Mouse (Mus musculus): ENCODE results near the gene Arpp21. TPM values are rescaled to one million over a fixed set of nuclear protein-coding genes. Genes with fewer than 3 reads are reported as not detected.

The Arpp21 gene
- polyA plus RNA-seq, 1 experiment: not detected

DNA sequence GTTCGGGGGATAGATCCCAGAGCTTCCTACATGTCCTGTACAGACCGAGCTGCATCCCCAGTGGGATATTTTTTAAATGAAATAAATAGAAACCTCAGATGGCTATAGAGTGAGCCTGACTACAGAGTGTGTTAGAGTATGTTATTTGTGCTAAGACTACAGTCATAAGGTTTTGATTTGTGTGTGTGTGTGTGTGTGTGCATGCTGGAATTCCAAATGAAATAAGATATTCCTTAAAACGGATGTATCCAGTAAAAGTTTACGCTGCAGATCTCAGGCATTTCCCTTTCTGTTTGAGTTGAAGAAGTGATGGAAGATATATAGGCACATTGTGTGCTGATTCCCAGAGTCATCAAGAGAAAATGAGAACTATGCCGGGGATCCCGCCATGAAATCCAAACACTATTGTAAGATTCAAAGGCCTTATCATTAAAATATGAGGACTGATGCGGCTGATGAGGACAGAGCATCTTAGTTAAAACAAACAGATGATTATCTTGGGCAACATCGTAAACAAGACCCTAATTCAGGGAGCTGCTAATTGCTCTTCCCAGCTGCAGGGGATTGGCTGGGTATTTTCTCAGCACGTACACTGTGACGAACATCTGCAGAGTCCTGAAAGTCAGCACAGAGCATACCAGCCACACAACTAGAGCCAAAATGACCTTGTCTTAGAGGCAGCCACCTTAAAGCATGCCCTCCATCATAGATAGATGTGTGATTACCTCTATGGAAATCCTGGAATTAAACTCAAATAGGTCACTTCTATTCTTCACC is 20.5 kb downstream of the Arpp21 start:
- Histone ChIP-seq H3K27ac (replicated peaks; ENCODE audit: low read depth, low read length) (no peak overlapping the region), H3K4me1 (ENCODE audit: control insufficient read depth, insufficient read depth, insufficient read length, low read length) (no peaks in the 10 kb centered on the region), H3K4me3 (ENCODE audit: insufficient read depth, low read depth, low read length) (no peak overlapping the region)

GRCm38 (mm10) chr9:112213411-112214255 is 22.1 kb downstream of the Arpp21 start:
- H3K27ac ChIP-seq (replicated peaks; ENCODE audit: low read depth, low read length): no peak overlapping the region
- H3K4me3 ChIP-seq (ENCODE audit: insufficient read depth, low read depth, low read length): no peak overlapping the region
- no peaks in the 10 kb centered on the region for H3K4me1 ChIP-seq (ENCODE audit: control insufficient read depth, insufficient read depth, insufficient read length, low read length)

DNA sequence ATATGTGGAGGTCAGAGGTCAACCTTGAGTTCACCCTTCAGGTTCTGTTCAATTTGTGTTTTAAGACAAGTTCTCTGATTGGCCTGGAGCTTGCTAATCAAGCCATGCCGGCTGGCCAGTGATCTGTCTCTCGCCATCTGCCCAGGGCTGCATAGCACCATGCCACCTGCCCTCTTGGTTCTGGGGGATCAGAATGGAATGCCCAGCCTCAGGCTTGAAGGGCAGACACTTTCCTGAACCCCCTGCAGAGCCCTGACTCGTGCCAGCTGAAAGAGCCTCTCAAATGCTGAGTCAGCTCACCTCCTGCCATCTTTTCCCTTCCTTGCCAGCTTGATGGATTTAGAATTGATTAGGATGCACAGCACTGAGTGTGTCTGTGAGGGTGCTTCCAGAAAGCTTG is 25.9 kb downstream of the Arpp21 start:
- H3K27ac ChIP-seq (replicated peaks; ENCODE audit: low read depth, low read length): no peak overlapping the region
- no peak overlapping the region for H3K4me3 ChIP-seq (ENCODE audit: insufficient read depth, low read depth, low read length)
- H3K4me1 ChIP-seq (ENCODE audit: control insufficient read depth, insufficient read depth, insufficient read length, low read length): no peaks in the 10 kb centered on the region

GRCm38 (mm10) chr9:112207767-112208166 is 28.0 kb downstream of the Arpp21 start:
- H3K4me1 ChIP-seq (ENCODE audit: control insufficient read depth, insufficient read depth, insufficient read length, low read length): no peaks in the 10 kb centered on the region
- H3K27ac ChIP-seq (replicated peaks; ENCODE audit: low read depth, low read length): no peak overlapping the region

GRCm38 (mm10) chr9:112198296-112198695 is 37.4 kb downstream of the Arpp21 start:
- Histone ChIP-seq H3K4me1 (ENCODE audit: control insufficient read depth, insufficient read depth, insufficient read length, low read length) (no peaks in the 10 kb centered on the region), H3K27ac (replicated peaks; ENCODE audit: low read depth, low read length) (no peak overlapping the region), H3K4me3 (ENCODE audit: insufficient read depth, low read depth, low read length) (no peak overlapping the region)

More at GRCm38 (mm10) chr9:112207767-112208166, 28.0 kb downstream of the Arpp21 start:
- H3K4me3 ChIP-seq (ENCODE audit: insufficient read depth, low read depth, low read length): no peak overlapping the region

DNA sequence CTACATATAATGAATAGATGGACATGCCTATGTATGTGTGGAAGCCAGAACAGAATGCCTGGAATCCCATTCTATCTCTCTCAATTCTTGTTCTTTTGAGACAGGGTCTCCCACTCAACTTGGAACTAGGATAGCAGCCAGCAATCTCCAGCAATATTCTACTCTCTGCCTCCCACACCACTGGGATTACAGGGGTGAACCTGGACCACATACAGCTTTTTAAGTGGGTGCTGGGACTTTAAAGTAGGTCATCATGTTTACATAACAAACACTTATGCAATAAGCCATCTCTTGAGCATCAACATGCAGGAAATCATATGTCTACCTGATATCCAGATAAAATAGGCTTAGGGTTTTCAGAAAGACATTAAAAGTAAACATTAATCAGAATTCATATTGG is 41.7 kb downstream of the Arpp21 start:
- Histone ChIP-seq H3K4me1 (ENCODE audit: control insufficient read depth, insufficient read depth, insufficient read length, low read length) (no peaks in the 10 kb centered on the region), H3K4me3 (ENCODE audit: insufficient read depth, low read depth, low read length) (no peak overlapping the region), H3K27ac (replicated peaks; ENCODE audit: low read depth, low read length) (no peak overlapping the region)

DNA sequence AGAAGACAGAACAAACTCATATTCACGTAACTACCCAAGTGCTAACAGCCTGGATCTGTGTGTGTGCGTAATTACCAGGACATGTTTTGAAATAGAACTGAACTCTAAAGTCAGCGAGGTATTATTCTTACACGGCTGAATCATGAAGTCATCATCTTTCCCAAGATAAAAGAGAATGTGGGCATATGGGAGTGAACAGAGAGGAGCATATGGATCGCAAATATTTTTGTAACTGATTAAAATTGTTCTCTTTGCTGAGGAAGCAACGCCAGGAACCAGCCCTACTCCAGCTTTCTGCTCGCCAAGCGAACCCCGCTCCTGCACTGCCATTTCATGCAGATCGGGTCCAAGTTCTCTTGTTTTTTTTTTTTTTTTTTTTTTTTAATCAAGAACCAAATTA is 46.3 kb downstream of the Arpp21 start:
- Histone ChIP-seq H3K4me1 (ENCODE audit: control insufficient read depth, insufficient read depth, insufficient read length, low read length) (no peaks in the 10 kb centered on the region), H3K4me3 (ENCODE audit: insufficient read depth, low read depth, low read length) (no peak overlapping the region), H3K27ac (replicated peaks; ENCODE audit: low read depth, low read length) (no peak overlapping the region)

- no peaks in the 10 kb centered on the region for H3K4me1 ChIP-seq (ENCODE audit: control insufficient read depth, insufficient read depth, insufficient read length, low read length)
- no peak overlapping the region for H3K27ac ChIP-seq (replicated peaks; ENCODE audit: low read depth, low read length)
- no peak overlapping the region for H3K4me3 ChIP-seq (ENCODE audit: insufficient read depth, low read depth, low read length)
Measured at GRCm38 (mm10) chr9:112188358-112188893, 47.3 kb downstream of the Arpp21 start.

- Histone ChIP-seq H3K4me1 (ENCODE audit: control insufficient read depth, insufficient read depth, insufficient read length, low read length) (no peaks in the 10 kb centered on the region), H3K4me3 (ENCODE audit: insufficient read depth, low read depth, low read length) (no peak overlapping the region), H3K27ac (replicated peaks; ENCODE audit: low read depth, low read length) (no peak overlapping the region)
Measured at GRCm38 (mm10) chr9:112187667-112188066, 48.1 kb downstream of the Arpp21 start.

- Histone ChIP-seq H3K4me1 (ENCODE audit: control insufficient read depth, insufficient read depth, insufficient read length, low read length) (no peaks in the 10 kb centered on the region), H3K27ac (replicated peaks; ENCODE audit: low read depth, low read length) (no peak overlapping the region), H3K4me3 (ENCODE audit: insufficient read depth, low read depth, low read length) (no peak overlapping the region)
Measured at GRCm38 (mm10) chr9:112186336-112187305, 49.1 kb downstream of the Arpp21 start.

DNA sequence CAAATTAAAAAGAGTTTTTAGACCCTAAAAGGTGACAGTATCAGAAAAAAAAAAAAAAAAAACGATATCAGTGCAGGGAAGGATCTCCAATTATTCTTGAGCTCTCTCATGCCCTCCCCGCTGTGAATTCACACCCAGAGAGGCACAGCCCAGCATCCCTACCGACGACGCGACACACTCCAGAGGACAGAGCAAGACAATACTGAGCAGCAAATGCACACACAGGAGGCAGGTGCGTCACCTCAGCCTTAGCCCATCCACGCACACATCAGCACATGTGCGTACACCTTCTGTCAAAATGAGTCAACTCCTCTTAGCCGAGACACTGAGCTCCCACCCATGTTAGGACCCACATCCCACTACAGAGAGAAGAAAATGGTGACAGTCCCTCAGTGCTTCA is 50.0 kb downstream of the Arpp21 start:
- no peaks in the 10 kb centered on the region for H3K4me1 ChIP-seq (ENCODE audit: control insufficient read depth, insufficient read depth, insufficient read length, low read length)
- H3K27ac ChIP-seq (replicated peaks; ENCODE audit: low read depth, low read length): no peak overlapping the region
- no peak overlapping the region for H3K4me3 ChIP-seq (ENCODE audit: insufficient read depth, low read depth, low read length)

DNA sequence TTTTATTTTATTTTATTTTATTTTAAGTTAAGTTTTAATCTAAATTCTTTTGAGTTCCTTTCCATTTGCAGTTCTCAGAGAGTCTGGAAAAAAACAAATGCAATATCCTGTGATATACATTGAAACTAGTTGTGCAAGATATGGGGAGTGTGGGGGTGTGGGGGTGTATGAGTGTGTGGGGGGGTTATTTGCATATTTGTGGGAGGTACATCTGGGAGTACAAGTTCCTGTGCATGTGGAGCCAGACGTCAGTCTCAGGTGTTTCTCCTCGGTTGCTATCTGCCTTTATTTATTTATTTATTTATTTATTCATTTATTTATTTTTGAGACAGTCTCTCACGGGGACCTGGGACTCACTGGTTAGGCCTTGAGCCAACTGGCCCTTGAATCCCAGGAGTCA is 53.0 kb downstream of the Arpp21 start:
- Histone ChIP-seq H3K4me1 (ENCODE audit: control insufficient read depth, insufficient read depth, insufficient read length, low read length) (no peaks in the 10 kb centered on the region), H3K27ac (replicated peaks; ENCODE audit: low read depth, low read length) (no peak overlapping the region), H3K4me3 (ENCODE audit: insufficient read depth, low read depth, low read length) (no peak overlapping the region)

- Histone ChIP-seq H3K4me3 (ENCODE audit: insufficient read depth, low read depth, low read length) (no peak overlapping the region), H3K27ac (replicated peaks; ENCODE audit: low read depth, low read length) (no peak overlapping the region), H3K4me1 (ENCODE audit: control insufficient read depth, insufficient read depth, insufficient read length, low read length) (no peaks in the 10 kb centered on the region)
Measured at GRCm38 (mm10) chr9:112180006-112180405, 55.7 kb downstream of the Arpp21 start.

DNA sequence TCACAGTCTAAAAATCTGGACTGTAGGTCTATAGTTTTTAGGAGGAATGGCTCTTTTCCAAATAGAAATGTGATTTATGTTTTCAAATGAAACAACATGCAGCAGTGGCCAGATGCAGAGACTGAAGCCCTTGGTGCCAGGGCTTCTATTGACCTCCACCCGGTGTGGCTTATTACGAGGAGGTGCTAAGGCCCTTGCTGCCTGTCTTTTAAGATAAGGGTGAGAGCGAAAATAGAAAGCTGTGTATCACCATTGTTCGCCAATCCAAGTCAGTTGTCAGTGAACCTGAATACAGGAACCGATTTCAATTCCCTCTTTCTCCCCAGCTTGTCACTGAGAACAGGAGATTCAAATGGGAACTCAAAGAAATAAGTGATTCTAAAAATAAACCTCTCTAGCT is 57.3 kb downstream of the Arpp21 start:
- no peak overlapping the region for H3K4me3 ChIP-seq (ENCODE audit: insufficient read depth, low read depth, low read length)
- H3K4me1 ChIP-seq (ENCODE audit: control insufficient read depth, insufficient read depth, insufficient read length, low read length): no peaks in the 10 kb centered on the region
- no peak overlapping the region for H3K27ac ChIP-seq (replicated peaks; ENCODE audit: low read depth, low read length)

GRCm38 (mm10) chr9:112177569-112177968 is 58.2 kb downstream of the Arpp21 start:
- H3K27ac ChIP-seq (replicated peaks; ENCODE audit: low read depth, low read length): no peak overlapping the region
- H3K4me3 ChIP-seq (ENCODE audit: insufficient read depth, low read depth, low read length): no peak overlapping the region
- no peaks in the 10 kb centered on the region for H3K4me1 ChIP-seq (ENCODE audit: control insufficient read depth, insufficient read depth, insufficient read length, low read length)

Measured in brown adipose tissue, adult 24 weeks (tissue).